Mouse (Mus musculus) G1E (cell line): ENCODE measurements around the gene Nle1.

Experiments used
- CTCF ChIP-seq: IDR thresholded peaks from 2 replicates; pipeline ENCODE4 v1.5.1; 2012; ENCODE audit warnings: low read depth, low read length, inconsistent platforms, mixed read lengths
- GATA1 ChIP-seq: IDR thresholded peaks from 2 replicates; pipeline ENCODE4 v1.6.1; 2012; ENCODE audit warnings: borderline replicate concordance, low read length, inconsistent platforms, mixed read lengths
- POLR2AphosphoS5 ChIP-seq: IDR thresholded peaks from 2 replicates; pipeline ENCODE4 v1.6.1; 2012; ENCODE audit warnings: low read depth, low read length, inconsistent platforms; ENCODE audit not compliant: insufficient replicate concordance
- TAL1 ChIP-seq: conservative IDR thresholded peaks from 2 replicates; pipeline ENCODE4 v1.6.1; 2012; ENCODE audit warnings: low read depth, low read length, inconsistent platforms, mixed read lengths

- no peak for TF ChIP-seq CTCF
- TF ChIP-seq POLR2AphosphoS5, result no peak
- no peak for TF ChIP-seq TAL1
- no peak for TF ChIP-seq GATA1
Measured at GRCm38 (mm10) chr11:82928897-82929632, 20.9 kb upstream of the Nle1 start.
